Mouse (Mus musculus) lung, embryonic 15.5 days (tissue): ENCODE measurements around the gene Plb1. TPM values are rescaled to one million over a fixed set of nuclear protein-coding genes. Genes with fewer than 3 reads are reported as not detected.

Source experiments
- ATAC-seq: fragments of 200-750 bp; cut with Nextera tagmentation; 2 replicates; pipeline ENCODE4 v1.8.0; 2017; ENCODE audit warnings: moderate number of reproducible peaks, borderline replicate concordance; ENCODE audit not compliant: low FRiP score, low TSS enrichment; ENCODE audit errors: extremely low read depth
- H3K27ac ChIP-seq: fragments of 300-500 bp; sonication (generic); 2 replicates; pipeline ENCODE4 v1.5.1; 2015; ENCODE audit warnings: moderate library complexity, mild to moderate bottlenecking, inconsistent platforms
- H3K27me3 ChIP-seq: fragments of 300-500 bp; sonication (generic); 2 replicates; pipeline ENCODE4 v1.6.1; 2015; ENCODE audit warnings: inconsistent platforms
- H3K36me3 ChIP-seq: fragments of 300-500 bp; sonication (generic); 2 replicates; pipeline ENCODE4 v1.6.1; 2015; ENCODE audit warnings: inconsistent platforms
- H3K4me1 ChIP-seq: fragments of 300-500 bp; sonication (generic); 2 replicates; pipeline ENCODE4 v1.6.1; 2015; ENCODE audit warnings: inconsistent platforms
- H3K4me2 ChIP-seq: fragments of 300-500 bp; sonication (generic); 2 replicates; pipeline ENCODE4 v1.6.1; 2015; ENCODE audit warnings: inconsistent platforms, mild to moderate bottlenecking, moderate library complexity
- H3K4me3 ChIP-seq: fragments of 300-500 bp; sonication (generic); 2 replicates; pipeline ENCODE4 v1.5.1; 2015; ENCODE audit warnings: mild to moderate bottlenecking, inconsistent platforms
- H3K9ac ChIP-seq: fragments of 300-500 bp; sonication (generic); 2 replicates; pipeline ENCODE4 v1.6.1; 2015; ENCODE audit warnings: inconsistent platforms
- H3K9me3 ChIP-seq: fragments of 300-500 bp; sonication (generic); 2 replicates; pipeline ENCODE4 v1.6.1; 2016; ENCODE audit warnings: inconsistent platforms
- WGBS: fragments of 180-500 bp; shearing (Covaris S2); methylation state at CpG from one replicate; pipeline ENCODE4 v1.1.7; 2015; 5-methylcytosine and 5-hydroxymethylcytosine counted together
- polyA plus RNA-seq: library from polyadenylated mRNA; unstranded; fragments of >200 nt; fragmentation: Nextera tagmentation; extraction: Ambion mirVana; gene quantifications from 2 replicates; pipeline ENCODE4 v1.2.1, GENCODE M21; 2015

Gene Plb1
- 16.3 and 16.9 TPM in 2 replicates for polyA plus RNA-seq

DNA sequence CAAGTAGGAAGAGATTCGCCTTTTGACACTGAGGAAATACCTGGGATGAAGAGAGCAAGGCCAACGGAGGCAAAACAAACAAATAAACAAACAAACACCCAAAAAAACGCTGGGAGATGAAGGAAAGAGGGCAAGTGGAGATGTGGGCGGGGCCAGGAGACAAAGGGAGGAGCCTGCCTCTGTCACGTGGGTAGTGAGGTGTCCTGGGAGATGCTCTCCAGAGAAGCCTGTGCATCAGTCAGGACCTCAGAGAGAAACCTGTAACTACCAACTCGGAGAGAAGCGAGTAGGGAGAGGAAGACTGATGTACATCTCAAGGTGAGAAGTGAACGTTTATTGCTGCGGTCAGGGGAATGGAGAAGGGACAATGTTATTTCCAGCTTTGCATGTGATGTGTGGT lies at the start of gene Plb1:
Gene Plb1 (plus strand): TSS at position 235 of the 400 bp plus-strand sequence.
- no peaks in the 10 kb centered on the region for H3K36me3 ChIP-seq
- H3K27me3 ChIP-seq, result no peaks in the 10 kb centered on the region
- no peak within 1 kb of the TSS for H3K9ac ChIP-seq
- 70% methylated on average over 9 of the region's 9 CpGs for WGBS
- H3K4me2 ChIP-seq, result no peak within 1 kb of the TSS
- no peak within 1 kb of the TSS for H3K4me3 ChIP-seq
- H3K4me1 ChIP-seq, result no peaks in the 10 kb centered on the region
- ATAC-seq, result no peak
- no peak within 1 kb of the TSS for H3K27ac ChIP-seq
- H3K9me3 ChIP-seq, result no peaks in the 10 kb centered on the region

DNA sequence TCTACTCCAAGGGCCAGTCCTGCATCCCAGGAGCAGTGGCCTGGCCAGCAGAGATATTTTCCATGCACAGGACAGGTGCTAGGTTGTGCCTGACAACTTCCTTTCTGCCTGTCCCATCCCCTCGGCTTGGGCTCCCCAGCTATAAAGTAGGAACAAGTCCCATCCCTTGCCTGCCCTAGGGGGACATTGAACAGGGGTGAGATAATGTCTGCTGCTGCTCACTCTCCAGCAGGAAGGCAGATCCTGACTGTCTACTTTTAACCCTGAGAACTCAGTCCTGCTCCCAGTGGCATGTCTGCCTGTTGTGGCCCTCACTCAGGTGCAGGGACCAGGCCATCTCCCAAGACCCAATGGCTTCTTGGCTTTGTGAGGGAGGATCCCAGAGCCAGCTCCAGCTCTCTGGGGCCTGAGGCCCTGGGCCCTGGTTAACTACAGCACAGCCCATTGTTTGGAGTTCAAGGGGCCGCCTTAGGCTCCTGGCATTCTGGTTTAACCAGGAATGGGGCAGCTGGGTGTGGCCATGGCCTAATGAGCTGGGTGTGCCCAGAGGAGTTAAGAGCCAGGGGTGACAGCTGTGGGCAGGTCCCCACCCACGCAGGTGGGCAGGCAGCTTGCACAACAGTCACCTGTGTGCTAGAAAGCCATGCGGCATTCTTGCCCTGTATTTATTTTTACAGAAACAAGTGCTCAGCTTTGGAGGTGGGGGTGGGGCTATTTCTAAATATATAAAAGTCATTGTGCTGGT lies 49.5 kb upstream of the Plb1 start:
- Histone ChIP-seq H3K4me1 (no peaks in the 10 kb centered on the region), H3K4me3 (no peak overlapping the region), H3K9ac (no peak overlapping the region), H3K4me2 (no peak overlapping the region), H3K36me3 (no peaks in the 10 kb centered on the region), H3K27ac (peak overlapping the region; percentile 57), H3K9me3 (no peaks in the 10 kb centered on the region), H3K27me3 (no peaks in the 10 kb centered on the region)
- 52% methylated on average over 4 of the region's 4 CpGs for WGBS
- ATAC-seq, result peak; percentile 70

DNA sequence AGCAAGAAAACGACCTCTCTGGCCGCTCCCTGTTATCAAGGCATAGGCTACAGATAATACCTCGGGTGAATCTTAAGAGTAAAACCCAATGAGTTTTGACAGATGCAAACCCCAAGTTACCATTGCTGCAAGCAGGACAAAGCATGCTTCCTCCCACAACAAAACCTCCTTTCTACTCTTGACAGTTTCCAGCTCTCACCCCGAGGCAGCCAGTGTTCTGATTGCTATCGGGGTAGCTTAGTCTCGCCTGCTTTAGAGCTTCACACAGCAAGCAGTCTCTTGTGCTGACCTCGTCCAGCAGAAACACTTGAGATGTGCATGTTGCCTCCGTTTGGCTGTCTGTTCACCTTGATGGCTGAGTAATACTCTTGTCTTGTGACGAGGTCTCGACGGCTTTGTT lies 44.8 kb upstream of the Plb1 start:
- 43% methylated on average over 11 of the region's 11 CpGs for WGBS
- Histone ChIP-seq H3K27me3 (no peaks in the 10 kb centered on the region), H3K4me1 (no peaks in the 10 kb centered on the region), H3K4me3 (no peak overlapping the region), H3K9ac (no peak overlapping the region), H3K4me2 (no peak overlapping the region), H3K9me3 (no peaks in the 10 kb centered on the region), H3K36me3 (no peaks in the 10 kb centered on the region), H3K27ac (no peak overlapping the region)
- no peak for ATAC-seq

DNA sequence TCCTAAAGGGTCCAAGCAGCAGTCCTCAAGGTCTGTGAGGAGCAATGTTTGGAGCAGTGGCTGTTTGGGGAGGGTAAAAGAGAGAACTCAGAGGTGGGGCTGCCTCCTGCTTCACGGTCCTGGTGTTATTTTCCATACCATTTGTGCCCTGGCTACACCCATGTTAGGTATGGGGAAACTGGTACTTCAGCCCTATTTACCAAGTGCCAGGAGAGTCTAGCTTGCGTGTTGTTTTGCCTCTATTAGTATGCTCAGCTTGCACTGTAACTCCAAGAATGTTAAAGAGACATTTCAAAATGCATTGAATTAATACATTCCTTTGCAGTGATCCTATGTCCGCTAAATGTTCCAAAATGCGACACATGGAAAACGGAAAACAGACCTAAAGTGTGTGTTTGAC lies 41.2 kb upstream of the Plb1 start:
- 68% methylated on average over 5 of the region's 5 CpGs for WGBS
- Histone ChIP-seq H3K4me3 (no peak overlapping the region), H3K9me3 (no peaks in the 10 kb centered on the region)

DNA sequence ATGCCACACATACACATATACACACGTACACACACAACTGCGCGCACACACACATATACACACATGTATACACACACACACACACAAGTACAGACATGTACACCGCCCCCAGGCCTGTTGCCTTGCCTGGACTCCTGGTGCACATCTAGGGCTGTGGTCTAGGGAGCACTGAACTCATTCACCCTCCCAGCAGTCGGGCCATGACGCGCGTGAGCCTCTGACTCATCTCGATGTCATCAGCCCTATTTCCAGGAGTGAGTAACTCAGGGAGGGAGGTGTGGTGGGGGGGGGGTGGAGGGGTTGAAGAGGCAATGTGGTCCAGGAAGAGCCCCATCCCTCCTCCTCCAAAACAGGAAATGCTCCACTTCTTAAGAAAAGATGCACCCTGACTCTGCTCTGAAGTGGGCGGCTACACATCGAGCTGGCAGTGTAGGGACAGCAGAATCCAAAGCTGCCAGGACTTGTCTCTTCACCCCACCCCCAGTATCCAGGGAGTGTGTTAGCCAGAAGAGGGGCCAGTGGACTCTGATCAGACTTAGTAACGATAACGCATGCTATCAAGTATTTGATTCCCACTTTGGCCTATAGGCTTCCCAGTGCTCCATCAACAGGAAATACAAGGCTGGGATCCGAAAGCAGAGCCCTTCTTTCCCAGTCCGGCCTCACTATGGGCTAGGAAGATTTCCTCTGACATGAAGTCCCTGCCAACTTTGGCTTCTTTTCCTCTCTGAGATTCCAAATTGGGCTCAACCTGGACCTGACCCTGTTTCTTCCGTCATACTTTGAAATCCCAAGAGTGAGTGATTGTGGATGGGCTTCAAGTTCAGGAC lies 40.3 kb upstream of the Plb1 start:
- Histone ChIP-seq H3K4me1 (peaks cover 2% of the 10 kb centered on the region; the same call in 1 of the 2 replicates), H3K36me3 (no peaks in the 10 kb centered on the region), H3K4me2 (no peak overlapping the region), H3K9ac (no peak overlapping the region), H3K27me3 (no peaks in the 10 kb centered on the region), H3K27ac (no peak overlapping the region), H3K9me3 (no peaks in the 10 kb centered on the region), H3K4me3 (no peak overlapping the region)
- ATAC-seq, result 0 out of 2 replicates have a peak, but pooled peaks have one; percentile 41
- WGBS, result 72% methylated on average over 16 of the region's 16 CpGs

More for the DNA sequence above, 41.2 kb upstream of the Plb1 start:
- H3K4me1 ChIP-seq, result peaks cover 2% of the 10 kb centered on the region; the same call in 1 of the 2 replicates
- H3K4me2 ChIP-seq, result no peak overlapping the region
- H3K36me3 ChIP-seq, result no peaks in the 10 kb centered on the region
- H3K27me3 ChIP-seq, result no peaks in the 10 kb centered on the region
- ATAC-seq, result no peak
- no peak overlapping the region for H3K9ac ChIP-seq
- H3K27ac ChIP-seq, result no peak overlapping the region

DNA sequence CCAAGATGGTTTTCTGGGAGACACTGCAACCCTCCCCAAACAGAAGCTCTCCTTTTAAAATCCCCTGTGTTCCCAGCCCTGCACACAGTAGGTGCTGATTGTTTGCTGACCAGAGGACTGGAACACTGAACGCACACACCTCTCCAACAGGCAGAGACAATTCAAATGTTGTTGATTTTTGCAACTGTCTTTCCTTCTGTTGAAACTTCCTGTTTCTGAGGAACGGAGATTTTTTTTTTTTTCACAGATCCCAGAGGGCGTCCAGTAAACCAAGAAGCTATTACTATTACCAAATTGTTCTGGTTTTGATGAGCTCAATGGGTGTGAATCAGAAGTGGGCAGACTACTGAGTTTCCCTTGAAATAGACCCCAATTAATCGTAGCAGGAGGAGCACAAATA lies 38.3 kb upstream of the Plb1 start:
- no peaks in the 10 kb centered on the region for H3K27me3 ChIP-seq
- no peaks in the 10 kb centered on the region for H3K9me3 ChIP-seq
- H3K27ac ChIP-seq, result no peak overlapping the region
- no peak overlapping the region for H3K4me3 ChIP-seq
- WGBS, result 63% methylated on average over 4 of the region's 4 CpGs
- no peak overlapping the region for H3K4me2 ChIP-seq
- ATAC-seq, result no peak
- no peak overlapping the region for H3K9ac ChIP-seq
- no peaks in the 10 kb centered on the region for H3K36me3 ChIP-seq
- H3K4me1 ChIP-seq, result peaks cover 2% of the 10 kb centered on the region; the same call in 1 of the 2 replicates

DNA sequence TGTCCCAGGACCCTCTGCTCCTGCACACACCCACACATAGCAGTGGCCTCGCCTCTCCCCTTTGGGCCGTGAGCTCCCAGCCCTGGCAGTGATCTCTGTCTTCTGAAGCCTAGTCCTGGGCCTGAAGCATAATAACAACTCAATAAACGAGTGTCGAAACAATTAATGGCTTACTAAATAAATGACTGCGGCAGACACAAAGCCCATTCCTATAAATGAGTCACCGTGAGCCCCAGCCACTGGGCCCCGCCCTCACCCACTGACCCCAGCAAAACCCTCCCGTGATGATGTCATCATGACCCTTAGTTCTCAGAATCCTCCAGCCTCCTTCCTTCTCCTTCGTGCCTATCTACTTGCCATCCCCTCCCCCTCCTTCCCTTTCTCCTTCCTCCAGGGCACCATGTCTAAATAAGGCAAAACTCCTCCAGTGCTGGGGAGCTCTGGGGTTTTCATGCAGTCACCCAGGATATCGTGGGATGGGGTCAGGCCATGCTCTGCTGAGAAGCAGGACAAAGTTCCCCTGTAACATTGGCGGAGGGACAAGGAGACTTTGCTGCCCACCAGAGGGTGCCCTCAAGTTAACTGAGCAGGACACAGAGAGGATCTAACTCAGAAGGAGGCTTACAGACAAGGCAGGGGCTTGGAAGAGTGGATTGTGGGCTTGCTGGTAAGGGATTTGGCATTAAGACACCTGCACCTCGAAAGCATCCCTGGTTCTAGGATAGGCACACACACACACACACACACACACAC lies 36.5 kb upstream of the Plb1 start:
- Histone ChIP-seq H3K36me3 (no peaks in the 10 kb centered on the region), H3K4me3 (no peak overlapping the region), H3K9ac (no peak overlapping the region), H3K9me3 (no peaks in the 10 kb centered on the region), H3K4me2 (no peak overlapping the region), H3K27ac (no peak overlapping the region), H3K4me1 (peaks cover 2% of the 10 kb centered on the region; the same call in 1 of the 2 replicates), H3K27me3 (no peaks in the 10 kb centered on the region)
- ATAC-seq, result no peak
- 55% methylated on average over 12 of the region's 12 CpGs for WGBS

DNA sequence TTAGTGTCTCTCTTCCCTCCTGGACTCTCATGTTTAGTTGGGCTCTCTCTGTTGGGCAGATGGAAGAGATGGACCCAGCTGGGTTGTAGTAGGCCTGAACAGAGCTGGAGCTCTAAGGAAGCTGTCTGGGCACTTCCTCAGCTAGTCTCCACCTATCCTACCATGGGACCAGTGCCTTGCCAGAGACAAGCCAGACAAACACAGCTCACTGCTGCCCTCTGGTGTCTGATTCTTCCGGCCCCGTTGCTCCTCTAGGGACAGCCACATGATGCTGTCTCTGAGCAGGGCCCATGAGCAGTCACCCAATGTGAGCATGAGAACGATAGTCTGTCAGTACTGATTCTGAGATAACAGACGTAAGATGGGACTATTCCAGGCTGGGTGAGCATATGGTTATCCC lies 34.8 kb upstream of the Plb1 start:
- H3K4me2 ChIP-seq, result no peak overlapping the region
- H3K9ac ChIP-seq, result no peak overlapping the region
- no peak overlapping the region for H3K27ac ChIP-seq
- H3K36me3 ChIP-seq, result no peaks in the 10 kb centered on the region
- no peaks in the 10 kb centered on the region for H3K27me3 ChIP-seq
- 12% methylated on average over 4 of the region's 4 CpGs for WGBS
- ATAC-seq, result peak; percentile 69; the same call in 1 of the 2 replicates
- H3K4me3 ChIP-seq, result no peak overlapping the region
- H3K9me3 ChIP-seq, result no peaks in the 10 kb centered on the region
- peaks cover 2% of the 10 kb centered on the region; the same call in 1 of the 2 replicates for H3K4me1 ChIP-seq

DNA sequence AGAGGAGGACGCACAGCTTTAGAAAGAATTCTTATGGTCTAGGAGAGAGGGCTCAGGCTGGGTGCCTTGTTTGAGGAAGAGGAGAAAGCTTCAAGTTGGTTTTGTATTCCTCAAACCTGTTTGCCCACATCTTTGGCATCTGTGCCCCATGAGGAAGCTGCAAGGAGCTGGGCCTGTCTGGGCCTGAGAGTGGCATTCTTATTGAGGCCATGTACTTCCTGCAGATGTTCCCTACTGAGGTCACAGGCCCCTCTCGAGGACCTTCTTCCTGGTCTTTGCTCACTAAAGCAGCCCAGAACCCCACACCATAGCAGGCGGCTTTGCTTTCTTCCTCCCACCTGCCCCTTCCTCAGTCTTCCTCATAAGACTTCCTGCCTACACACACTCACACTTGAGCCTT lies 33.4 kb upstream of the Plb1 start:
- Histone ChIP-seq H3K36me3 (no peaks in the 10 kb centered on the region), H3K4me3 (no peak overlapping the region), H3K9me3 (no peaks in the 10 kb centered on the region), H3K4me2 (no peak overlapping the region), H3K4me1 (peaks cover 2% of the 10 kb centered on the region; the same call in 1 of the 2 replicates), H3K27me3 (no peaks in the 10 kb centered on the region), H3K27ac (no peak overlapping the region), H3K9ac (no peak overlapping the region)
- no peak for ATAC-seq
- WGBS, result 56% methylated on average over 3 of the region's 3 CpGs

DNA sequence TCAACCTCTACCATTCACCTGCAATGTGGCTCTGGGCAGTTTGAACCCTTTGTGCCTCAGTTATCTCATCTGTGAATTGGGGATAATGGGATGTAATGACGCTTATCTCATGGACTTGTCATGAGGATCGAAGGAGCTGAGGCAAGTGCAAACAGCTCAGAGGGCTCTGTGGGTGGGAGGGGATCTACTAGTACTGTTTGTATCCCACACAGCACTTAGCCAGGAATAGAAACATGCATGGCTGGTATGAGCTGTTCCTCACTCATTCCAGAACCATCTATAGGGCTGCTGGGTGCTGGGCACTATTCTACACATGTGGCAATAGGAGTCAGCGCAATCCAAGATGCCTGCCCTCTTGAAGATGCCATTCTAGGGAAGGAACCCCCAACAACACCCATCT lies 32.9 kb upstream of the Plb1 start:
- Histone ChIP-seq H3K27me3 (no peaks in the 10 kb centered on the region), H3K4me2 (no peak overlapping the region), H3K27ac (no peak overlapping the region), H3K4me1 (peaks cover 2% of the 10 kb centered on the region; the same call in 1 of the 2 replicates), H3K36me3 (no peaks in the 10 kb centered on the region), H3K9ac (no peak overlapping the region), H3K4me3 (no peak overlapping the region), H3K9me3 (no peaks in the 10 kb centered on the region)
- WGBS, result 90% methylated on average over 3 of the region's 3 CpGs
- no peak for ATAC-seq

DNA sequence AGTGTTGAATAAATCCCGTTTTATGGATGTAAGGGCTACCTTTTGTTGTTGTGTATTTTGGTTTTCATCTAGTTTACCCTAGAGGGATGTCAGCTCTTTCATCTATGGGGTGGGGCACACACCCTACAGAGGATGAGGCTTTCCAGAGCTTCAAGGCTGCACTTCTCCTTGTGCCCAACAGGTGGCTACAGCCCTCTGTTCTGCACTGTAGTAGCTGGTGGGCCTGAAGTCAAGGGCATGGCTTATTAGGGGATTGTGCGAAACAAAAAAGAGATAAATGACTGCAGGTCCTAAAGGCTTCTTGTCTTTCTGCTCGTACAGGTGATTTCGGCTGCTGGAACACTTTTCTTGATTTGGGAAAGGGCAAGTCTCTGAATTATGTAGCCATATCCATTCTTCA lies 27.9 kb upstream of the Plb1 start:
- ATAC-seq, result no peak
- 72% methylated on average over 4 of the region's 4 CpGs for WGBS
- Histone ChIP-seq H3K9me3 (no peaks in the 10 kb centered on the region), H3K27me3 (no peaks in the 10 kb centered on the region), H3K4me2 (no peak overlapping the region), H3K27ac (no peak overlapping the region), H3K9ac (no peak overlapping the region), H3K4me1 (no peaks in the 10 kb centered on the region), H3K36me3 (no peaks in the 10 kb centered on the region), H3K4me3 (no peak overlapping the region)
